Mouse (Mus musculus): ENCODE results near the gene Pigp. TPM values are rescaled to one million over a fixed set of nuclear protein-coding genes. Genes with fewer than 3 reads are reported as not detected.
A peak's percentile ranks its signal among the peaks of the same experiment; 100 is the strongest.

Gene Pigp
- total RNA-seq, 1 experiment = 30.5 TPM

- no peak overlapping the region for H3K9ac ChIP-seq (ENCODE audit: insufficient read depth, low read depth, low read length, poor library complexity, severe bottlenecking)
- in situ Hi-C loops (cut with MboI; ENCODE audit: low sequenced_read_pairs in 2 of 2, unreplicated experiment in 2 of 2) = no loop called here
- peaks cover 0 to 1% of the 10 kb centered on the region in 2 experiments; a peak in 1 of 4 replicates for H3K4me1 ChIP-seq (ENCODE audit: control insufficient read depth in 2 of 2, insufficient read depth in 2 of 2, low read length in 2 of 2, poor library complexity in 1 of 2)
- no peak overlapping the region for H3K27ac ChIP-seq (ENCODE audit: insufficient read depth, low read depth, low read length, poor library complexity, severe bottlenecking)
- H3K36me3 ChIP-seq (ENCODE audit: control insufficient read depth, insufficient read depth, low read length, poor library complexity, severe bottlenecking) = no peaks in the 10 kb centered on the region
- no peak for DNase-seq (ENCODE audit: low read depth, low spot score)
- no peak for TF ChIP-seq HCFC1 (IDR thresholded peaks at IDR 0.05; ENCODE audit: borderline replicate concordance, insufficient read depth, low read length)
- no peak for TF ChIP-seq MAFK (IDR thresholded peaks at IDR 0.05; ENCODE audit: insufficient read depth, low read depth, low read length)
- TF ChIP-seq ZNF384 (IDR thresholded peaks at IDR 0.05; ENCODE audit: low read depth, low read length) = no peak
- no peak for TF ChIP-seq CHD2 (IDR thresholded peaks at IDR 0.05; ENCODE audit: low read depth, low read length)
- no peak for TF ChIP-seq ZC3H11A (IDR thresholded peaks at IDR 0.05; ENCODE audit: borderline replicate concordance, low read depth, low read length)
- H3K9me3 ChIP-seq (ENCODE audit: control insufficient read depth, insufficient read depth, low read depth, low read length) = no peaks in the 10 kb centered on the region
- H3K4me3 ChIP-seq (ENCODE audit: insufficient read depth in 1 of 2, low read depth in 1 of 2, low read length in 2 of 2, poor library complexity in 1 of 2, severe bottlenecking in 1 of 2) = no peak overlapping the region
These were observed 13.6 kb downstream of the Pigp start for GRCm38 (mm10) chr16:94358091-94358490.

GRCm38 (mm10) chr16:94356776-94357494 is 14.7 kb downstream of the Pigp start:
- no peak overlapping the region for H3K9ac ChIP-seq (ENCODE audit: insufficient read depth, low read depth, low read length, poor library complexity, severe bottlenecking)
- no peaks in the 10 kb centered on the region for H3K9me3 ChIP-seq (ENCODE audit: control insufficient read depth, insufficient read depth, low read depth, low read length)
- H3K36me3 ChIP-seq (ENCODE audit: control insufficient read depth, insufficient read depth, low read length, poor library complexity, severe bottlenecking) = no peaks in the 10 kb centered on the region
- no peak for DNase-seq (ENCODE audit: low read depth, low spot score)
- H3K4me1 ChIP-seq (ENCODE audit: control insufficient read depth in 2 of 2, insufficient read depth in 2 of 2, low read length in 2 of 2, poor library complexity in 1 of 2) = peaks cover 0 to 1% of the 10 kb centered on the region in 2 experiments; a peak in 1 of 4 replicates
- no peak overlapping the region for H3K4me3 ChIP-seq (ENCODE audit: insufficient read depth in 1 of 2, low read depth in 1 of 2, low read length in 2 of 2, poor library complexity in 1 of 2, severe bottlenecking in 1 of 2)
- in situ Hi-C loops (cut with MboI; ENCODE audit: low sequenced_read_pairs in 2 of 2, unreplicated experiment in 2 of 2) = no loop called here
- TF ChIP-seq ZNF384 (IDR thresholded peaks at IDR 0.05; ENCODE audit: low read depth, low read length) (no peak), CHD2 (IDR thresholded peaks at IDR 0.05; ENCODE audit: low read depth, low read length) (no peak), ZC3H11A (IDR thresholded peaks at IDR 0.05; ENCODE audit: borderline replicate concordance, low read depth, low read length) (no peak), HCFC1 (IDR thresholded peaks at IDR 0.05; ENCODE audit: borderline replicate concordance, insufficient read depth, low read length) (no peak), MAFK (IDR thresholded peaks at IDR 0.05; ENCODE audit: insufficient read depth, low read depth, low read length) (peak; percentile 91)
- no peak overlapping the region for H3K27ac ChIP-seq (ENCODE audit: insufficient read depth, low read depth, low read length, poor library complexity, severe bottlenecking)

GRCm38 (mm10) chr16:94356046-94356445 is 15.6 kb downstream of the Pigp start:
- no peak for DNase-seq (ENCODE audit: low read depth, low spot score)
- TF ChIP-seq MAFK (IDR thresholded peaks at IDR 0.05; ENCODE audit: insufficient read depth, low read depth, low read length) (no peak), HCFC1 (IDR thresholded peaks at IDR 0.05; ENCODE audit: borderline replicate concordance, insufficient read depth, low read length) (no peak), ZNF384 (IDR thresholded peaks at IDR 0.05; ENCODE audit: low read depth, low read length) (no peak), ZC3H11A (IDR thresholded peaks at IDR 0.05; ENCODE audit: borderline replicate concordance, low read depth, low read length) (no peak), CHD2 (IDR thresholded peaks at IDR 0.05; ENCODE audit: low read depth, low read length) (no peak)
- no peak overlapping the region for H3K27ac ChIP-seq (ENCODE audit: insufficient read depth, low read depth, low read length, poor library complexity, severe bottlenecking)
- H3K4me1 ChIP-seq (ENCODE audit: control insufficient read depth in 2 of 2, insufficient read depth in 2 of 2, low read length in 2 of 2, poor library complexity in 1 of 2) = peaks cover 0 to 1% of the 10 kb centered on the region in 2 experiments; a peak in 1 of 4 replicates
- H3K4me3 ChIP-seq (ENCODE audit: insufficient read depth in 1 of 2, low read depth in 1 of 2, low read length in 2 of 2, poor library complexity in 1 of 2, severe bottlenecking in 1 of 2) = no peak overlapping the region
- in situ Hi-C loops (cut with MboI; ENCODE audit: low sequenced_read_pairs in 2 of 2, unreplicated experiment in 2 of 2) = no loop called here
- no peak overlapping the region for H3K9ac ChIP-seq (ENCODE audit: insufficient read depth, low read depth, low read length, poor library complexity, severe bottlenecking)
- H3K9me3 ChIP-seq (ENCODE audit: control insufficient read depth, insufficient read depth, low read depth, low read length) = no peaks in the 10 kb centered on the region
- H3K36me3 ChIP-seq (ENCODE audit: control insufficient read depth, insufficient read depth, low read length, poor library complexity, severe bottlenecking) = no peaks in the 10 kb centered on the region

DNA sequence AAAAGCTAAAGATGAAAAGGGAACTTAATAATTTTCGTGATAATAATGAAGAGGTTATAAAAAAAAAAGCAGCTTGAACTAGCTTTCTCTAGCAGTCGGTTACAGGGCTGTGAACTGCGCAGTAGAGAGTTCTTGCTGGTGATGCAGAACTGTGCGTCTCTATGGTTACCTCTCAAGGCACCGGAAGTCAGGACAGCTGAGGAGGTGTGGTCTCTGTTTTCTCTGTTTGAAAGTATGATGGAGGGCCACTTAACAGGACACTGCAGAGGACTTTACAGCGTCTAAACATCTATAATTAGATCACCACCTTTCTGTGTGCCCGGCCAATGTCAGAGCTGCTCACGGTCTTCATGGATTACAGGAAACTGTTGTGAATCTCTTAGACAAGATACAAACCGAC is 17.2 kb downstream of the Pigp start:
- in situ Hi-C loops (cut with MboI; ENCODE audit: low sequenced_read_pairs in 2 of 2, unreplicated experiment in 2 of 2) = no loop called here

More for the DNA sequence above, 17.2 kb downstream of the Pigp start:
- peaks cover 0 to 1% of the 10 kb centered on the region in 2 experiments; a peak in 1 of 4 replicates for H3K4me1 ChIP-seq (ENCODE audit: control insufficient read depth in 2 of 2, insufficient read depth in 2 of 2, low read length in 2 of 2, poor library complexity in 1 of 2)
- H3K9me3 ChIP-seq (ENCODE audit: control insufficient read depth, insufficient read depth, low read depth, low read length) = no peaks in the 10 kb centered on the region
- H3K36me3 ChIP-seq (ENCODE audit: control insufficient read depth, insufficient read depth, low read length, poor library complexity, severe bottlenecking) = no peaks in the 10 kb centered on the region
- no peak overlapping the region for H3K4me3 ChIP-seq (ENCODE audit: insufficient read depth in 1 of 2, low read depth in 1 of 2, low read length in 2 of 2, poor library complexity in 1 of 2, severe bottlenecking in 1 of 2)
- no peak overlapping the region for H3K27ac ChIP-seq (ENCODE audit: insufficient read depth, low read depth, low read length, poor library complexity, severe bottlenecking)
- no peak for DNase-seq (ENCODE audit: low read depth, low spot score)
- TF ChIP-seq ZNF384 (IDR thresholded peaks at IDR 0.05; ENCODE audit: low read depth, low read length) = no peak
- TF ChIP-seq CHD2 (IDR thresholded peaks at IDR 0.05; ENCODE audit: low read depth, low read length) = no peak
- no peak for TF ChIP-seq HCFC1 (IDR thresholded peaks at IDR 0.05; ENCODE audit: borderline replicate concordance, insufficient read depth, low read length)
- no peak for TF ChIP-seq MAFK (IDR thresholded peaks at IDR 0.05; ENCODE audit: insufficient read depth, low read depth, low read length)
- TF ChIP-seq ZC3H11A (IDR thresholded peaks at IDR 0.05; ENCODE audit: borderline replicate concordance, low read depth, low read length) = no peak
- no peak overlapping the region for H3K9ac ChIP-seq (ENCODE audit: insufficient read depth, low read depth, low read length, poor library complexity, severe bottlenecking)
